Comparison of ENCODE assay signal across 8 mouse cellular contexts in genomic region chr1:92972854-92973253, GRCm38 (mm10). TPM values are rescaled to one million over a fixed set of nuclear protein-coding genes. Genes with fewer than 3 reads are reported as not detected.
A peak's percentile ranks its signal among the peaks of the same experiment; 100 is the strongest.
DNase-seq lines count a peak whose midpoint lies in the region; ATAC-seq and TF ChIP-seq lines count a peak whose summit lies in the region.

No protein-coding gene starts in this region.

- 0% methylated on average over 1 of the region's 1 CpGs for WGBS in heart, postnatal 0 days

- no peak overlapping the region for H3K4me3 ChIP-seq in heart, postnatal 0 days (ENCODE audit: low read depth, low read length)

- TF ChIP-seq EP300 in heart, postnatal 0 days (IDR thresholded peaks at IDR 0.05; ENCODE audit: low read depth): no peak

- peak; percentile 66 for ATAC-seq in heart, postnatal 0 days (ENCODE audit: insufficient read depth, low read depth)
- peak; percentile 81 for ATAC-seq in megakaryocyte, adult 5-6 weeks (ENCODE audit: poor library complexity, severe bottlenecking)

- no peaks in the 10 kb centered on the region for H3K36me3 ChIP-seq in heart, postnatal 0 days (replicated peaks; ENCODE audit: control insufficient read depth, insufficient read depth, low read length)

- H3K27me3 ChIP-seq in heart, postnatal 0 days (ENCODE audit: control insufficient read depth, insufficient read depth, low read length): no peaks in the 10 kb centered on the region

- intact Hi-C loops in left cerebral cortex, postnatal 4 days (cut with DNase I): no loop called here

- peak; percentile 65 to 69 for DNase-seq in cerebellum, postnatal 10 days
- no peak for DNase-seq in cerebellum, adult 11 months
- peak; percentile 68 for DNase-seq in left cerebral cortex, postnatal 4 days
- no peak for DNase-seq in left cerebral cortex, adult 11 months (ENCODE audit: low spot score)
- DNase-seq in adrenal gland, adult 18-20 months (ENCODE audit: low spot score in 2 of 2): peak; percentile 61 to 63
- peak; percentile 58 for DNase-seq in heart, postnatal 0 days (ENCODE audit: low spot score)
- DNase-seq in embryo, embryonic 10.5 days (ENCODE audit: low spot score): no peak

- H3K9ac ChIP-seq in heart, postnatal 0 days (replicated peaks; ENCODE audit: low read depth, low read length): no peak overlapping the region

- H3K9me3 ChIP-seq in heart, postnatal 0 days (replicated peaks; ENCODE audit: control insufficient read depth, low read length): no peaks in the 10 kb centered on the region

- H3K4me1 ChIP-seq in heart, postnatal 0 days (ENCODE audit: control insufficient read depth, insufficient read depth): peaks cover 18% of the 10 kb centered on the region

- H3K4me2 ChIP-seq in heart, postnatal 0 days (ENCODE audit: low read depth, low read length): no peak overlapping the region

- no peak for TF ChIP-seq CTCF in heart, postnatal 0 days (IDR thresholded peaks at IDR 0.05; ENCODE audit: low read depth)

- peak overlapping the region; percentile 8; the same call in 1 of the 2 replicates for H3K27ac ChIP-seq in heart, postnatal 0 days (ENCODE audit: low read depth)

RNA-seq across cellular contexts. Expression of gene Gpr35, which starts 22.2 kb away (rescaled TPM):
- 1 to 10 TPM in 1 of 2 experiments, under 1 TPM in 1; 0.40 to 1.0 TPM for total RNA-seq in left cerebral cortex, postnatal 4 days (2021)
- total RNA-seq in adrenal gland, adult 18-20 months (2021): 1 to 10 TPM; 1.4 TPM
- total RNA-seq in heart, postnatal 0 days (2014; rRNA removed; ENCODE audit: low replicate concordance): 0.23 and 0.85 TPM in 2 replicates
- 0.27 and 0.34 TPM in 2 replicates for polyA plus RNA-seq in heart, postnatal 0 days (2015; fragmentation: Nextera tagmentation; extraction: Ambion mirVana)
- total RNA-seq in megakaryocyte, adult 5-6 weeks (2015): 69.5 and 72.6 TPM in 2 replicates
- total RNA-seq in megakaryocyte, adult 5-6 weeks (2017): 46.4 and 47.2 TPM in 2 replicates

RNA-seq across cellular contexts. Expression of gene Aqp12, which starts 33.3 kb away (rescaled TPM):
- not detected for total RNA-seq in left cerebral cortex, postnatal 4 days (2021)
- under 1 TPM in 1 of 2 experiments, not detected in 1; 0.36 TPM for total RNA-seq in adrenal gland, adult 18-20 months (2021)
- not detected in 2 replicates for total RNA-seq in heart, postnatal 0 days (2014; rRNA removed; ENCODE audit: low replicate concordance)
- not detected in 2 replicates for polyA plus RNA-seq in heart, postnatal 0 days (2015; fragmentation: Nextera tagmentation; extraction: Ambion mirVana)
- not detected in 2 replicates for total RNA-seq in megakaryocyte, adult 5-6 weeks (2015)
- not detected in 2 replicates for total RNA-seq in megakaryocyte, adult 5-6 weeks (2017)

RNA-seq across cellular contexts. Expression of gene Capn10, which starts 38.7 kb away (rescaled TPM):
- 10 to 100 TPM; 60.2 to 63.4 TPM for total RNA-seq in left cerebral cortex, postnatal 4 days (2021)
- total RNA-seq in adrenal gland, adult 18-20 months (2021): 10 to 100 TPM; 14.5 to 16.8 TPM
- total RNA-seq in heart, postnatal 0 days (2014; rRNA removed; ENCODE audit: low replicate concordance): 41.9 and 46.3 TPM in 2 replicates
- 10.7 and 12.0 TPM in 2 replicates for polyA plus RNA-seq in heart, postnatal 0 days (2015; fragmentation: Nextera tagmentation; extraction: Ambion mirVana)
- total RNA-seq in megakaryocyte, adult 5-6 weeks (2015): 2.7 and 5.2 TPM in 2 replicates
- total RNA-seq in megakaryocyte, adult 5-6 weeks (2017): 6.4 and 8.7 TPM in 2 replicates

Comparison
In these comparisons a context has a peak if more than half of its experiments do, and no peak if none do; other contexts are left out.
1. DNase-seq: peak in cerebellum, postnatal 10 days (2 of 2), left cerebral cortex, postnatal 4 days (single experiment), adrenal gland, adult 18-20 months (2 of 2) and heart, postnatal 0 days (single experiment); none in cerebellum, adult 11 months (single experiment), left cerebral cortex, adult 11 months (single experiment) and embryo, embryonic 10.5 days (single experiment).
2. RNA of gene Gpr35, which starts 22.2 kb away (total RNA-seq): 46.4 to 72.6 TPM in megakaryocyte, adult 5-6 weeks; 1.4 TPM in adrenal gland, adult 18-20 months, 0.40 to 1.0 TPM in left cerebral cortex, postnatal 4 days and 0.23 to 0.85 TPM in heart, postnatal 0 days; every median in the first group is over 10 times any median in the second.